Mouse (Mus musculus) c-Kit-positive CD71-positive TER-119-positive erythroid progenitor cells, embryonic 14.5 days (primary cell): ENCODE data around the gene Myt1.

ENCODE experiments used
- DNase-seq: peaks from one replicate; pipeline ENCODE4 v3.0.0-alpha.2; 2013; ENCODE audit warnings: low spot score

Gene Myt1

DNA sequence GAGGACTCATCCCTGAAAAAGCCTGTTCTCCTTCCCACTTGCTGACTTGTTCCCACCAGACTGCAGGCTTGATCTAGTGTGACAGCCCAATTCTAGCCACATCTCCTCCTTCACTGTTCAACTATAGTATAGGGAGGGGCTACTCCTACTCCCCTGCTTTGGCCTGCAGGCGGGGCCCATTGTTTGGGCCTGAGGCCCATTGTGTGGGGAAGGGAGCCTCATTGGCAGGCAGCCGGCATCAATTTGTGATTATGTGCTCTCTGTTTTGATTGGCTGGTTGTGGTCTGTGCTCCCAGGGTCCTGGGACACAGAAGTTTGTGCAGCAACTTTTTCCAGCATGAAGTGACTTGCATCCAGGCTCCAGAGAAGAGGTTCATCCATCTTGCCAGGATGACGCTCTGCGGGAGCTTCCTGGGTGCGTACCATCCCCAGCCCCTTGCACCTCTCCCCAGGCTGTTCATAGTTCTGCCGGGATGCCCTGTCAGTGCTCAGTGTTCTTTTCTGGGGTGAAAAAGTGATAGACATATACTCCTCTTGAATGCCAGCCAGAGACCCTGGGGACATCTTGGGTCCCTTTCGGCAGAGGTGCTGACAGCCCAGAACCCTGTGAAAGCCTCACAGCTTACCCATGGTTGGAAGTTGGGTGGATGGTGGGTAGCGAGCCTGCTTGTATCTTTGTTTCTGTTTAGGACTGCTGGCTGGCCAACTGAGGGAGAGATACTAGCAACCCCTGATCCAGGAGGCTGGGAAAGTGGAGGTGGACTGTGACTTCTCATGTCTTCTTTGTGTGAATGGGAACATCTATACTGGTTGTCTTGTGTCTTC is at the start of gene Myt1:
Myt1 (plus strand) TSS at position 327 of the 825 bp plus-strand sequence.
- no peak for DNase-seq

DNA sequence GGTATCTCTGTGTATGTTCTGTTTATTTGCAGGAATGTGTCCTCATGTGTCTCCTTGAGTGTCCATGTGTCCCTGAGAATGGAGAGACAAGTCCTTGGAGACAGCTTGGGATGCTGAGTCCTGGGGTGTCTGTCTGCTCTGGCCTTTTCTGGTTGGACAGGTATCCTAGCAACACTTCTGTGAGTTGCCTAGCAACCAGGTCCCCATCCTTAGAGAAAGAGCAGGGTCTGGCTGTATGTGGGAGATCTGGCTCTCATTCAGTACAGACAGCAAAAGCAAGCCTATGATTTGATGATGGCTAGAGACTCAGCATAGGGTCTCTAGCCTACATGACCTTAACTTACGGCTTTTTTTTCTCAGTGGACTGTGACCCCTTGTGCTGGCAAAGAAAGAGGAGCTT is 49.4 kb upstream of the Myt1 start:
- no peak for DNase-seq

DNA sequence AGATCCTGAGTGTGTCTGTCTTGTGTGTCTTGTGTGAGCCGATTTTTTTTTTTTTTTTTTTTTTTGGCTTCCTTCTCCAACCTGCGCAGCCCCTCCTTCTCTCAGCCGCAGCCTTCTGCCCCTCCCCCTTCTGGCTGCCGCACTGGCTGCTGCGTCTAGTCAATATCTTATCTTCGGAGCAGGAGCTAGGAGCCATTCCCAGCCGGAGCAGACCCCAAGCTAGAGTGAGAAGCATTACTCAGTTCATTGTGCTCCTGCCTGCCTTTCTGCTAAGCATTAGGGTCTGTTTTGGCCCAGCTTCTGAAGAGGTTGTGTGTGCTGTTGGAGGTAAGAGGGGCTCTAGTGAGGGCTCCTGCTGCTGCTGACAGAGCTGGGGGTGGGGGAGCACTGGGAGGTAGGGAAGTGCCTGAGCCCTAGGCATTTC is 48.2 kb upstream of the Myt1 start, which contains the start of gene Oprl1:
Oprl1 (plus strand) TSS at position 114 of the 424 bp plus-strand sequence.
- DNase-seq: no peak

DNA sequence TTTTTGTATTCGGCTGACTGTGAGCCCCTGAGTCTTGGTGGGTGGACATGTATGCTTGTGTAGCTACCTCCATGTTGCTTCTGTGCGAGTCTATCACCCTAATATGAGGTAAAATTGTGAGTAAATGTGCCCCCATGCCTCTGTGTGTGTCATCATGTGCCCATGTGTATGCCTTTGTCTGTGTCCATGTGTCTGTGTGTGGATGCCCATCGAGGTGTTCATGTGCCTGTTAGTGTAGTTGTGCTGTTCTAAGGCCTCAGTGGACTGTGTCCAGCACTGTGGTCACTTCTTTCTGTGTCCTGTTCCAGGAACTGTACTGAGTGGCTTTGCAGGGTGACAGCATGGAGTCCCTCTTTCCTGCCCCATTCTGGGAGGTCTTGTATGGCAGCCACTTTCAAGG is 47.8 kb upstream of the Myt1 start:
- DNase-seq: no peak

DNA sequence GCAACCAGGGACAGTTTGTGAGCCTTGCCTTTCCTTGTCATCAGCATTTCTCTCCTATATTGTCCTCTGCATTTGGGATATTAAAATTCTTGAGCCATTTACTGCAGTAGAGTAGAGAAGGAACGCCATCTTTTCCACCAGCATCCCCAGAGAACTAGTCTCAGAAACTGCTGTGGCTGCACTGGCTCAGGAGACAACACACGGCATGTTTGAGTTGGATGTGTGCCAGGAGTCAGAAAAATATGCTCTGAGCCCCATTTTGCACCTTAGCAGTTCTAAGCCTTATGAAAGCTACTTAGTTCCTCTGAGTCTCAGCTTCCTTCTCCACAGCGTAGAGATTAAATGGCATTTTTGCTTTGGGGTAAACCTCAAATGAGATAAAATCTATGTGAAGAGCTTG is 46.1 kb upstream of the Myt1 start:
- no peak for DNase-seq

DNA sequence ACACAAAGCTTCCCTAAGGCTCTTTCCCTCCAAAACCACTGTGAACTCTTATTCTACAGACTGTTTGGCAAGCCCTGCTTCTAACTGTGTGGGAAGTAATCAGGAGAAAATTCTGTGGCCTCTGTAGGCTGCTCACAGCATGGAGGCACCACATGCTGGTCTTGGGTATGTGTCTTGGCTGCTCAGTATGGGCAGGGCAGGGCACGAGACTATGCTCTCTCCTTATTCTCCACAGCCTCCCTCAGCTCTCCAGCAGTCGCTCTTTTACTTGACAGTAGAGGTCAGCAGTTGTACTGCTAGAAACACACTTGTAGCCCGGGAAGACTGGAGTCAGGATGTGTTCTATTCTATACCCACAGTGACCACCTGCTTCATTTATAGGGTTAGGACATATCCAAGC is 43.1 kb upstream of the Myt1 start:
- DNase-seq: no peak

DNA sequence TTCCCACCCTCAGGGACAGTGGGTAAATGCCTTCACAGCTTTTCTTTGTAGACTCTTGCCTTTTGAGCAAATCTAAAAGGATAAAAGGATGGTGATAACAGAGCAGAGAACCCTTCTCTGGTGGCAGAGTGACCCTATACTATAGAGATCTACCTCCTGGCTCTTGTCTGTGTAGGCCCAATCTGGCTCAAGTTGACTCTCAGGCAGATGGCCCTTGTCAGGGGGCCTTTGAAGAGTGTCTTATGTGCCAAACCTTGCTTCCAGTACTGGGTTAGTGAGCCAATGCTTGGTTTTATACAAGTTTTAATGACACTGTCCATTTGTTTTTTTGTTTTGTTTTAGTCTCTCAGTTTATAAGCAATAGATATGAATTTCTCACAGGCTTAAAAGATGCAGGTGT is 41.9 kb upstream of the Myt1 start:
- no peak for DNase-seq

DNA sequence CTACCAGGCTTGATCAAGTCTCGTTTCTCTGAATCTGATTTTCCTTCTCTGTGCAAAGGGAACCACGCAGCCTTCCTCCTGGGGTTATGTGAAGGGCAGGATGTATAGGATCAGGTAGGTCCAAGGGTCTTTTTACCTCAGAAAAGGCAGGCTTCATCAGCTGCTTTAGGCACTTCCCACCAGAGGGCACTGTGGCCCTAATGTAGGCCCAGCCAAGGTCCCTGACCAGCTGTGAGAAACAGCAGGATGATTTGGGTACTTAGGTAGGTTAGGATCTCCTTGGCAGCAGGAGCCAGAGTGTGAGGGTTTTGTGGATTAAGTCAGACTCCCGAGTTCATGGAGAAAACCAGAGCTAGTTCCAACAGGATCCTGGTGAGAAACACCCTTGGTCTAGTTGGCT is 40.9 kb upstream of the Myt1 start:
- DNase-seq: peak; percentile 6

DNA sequence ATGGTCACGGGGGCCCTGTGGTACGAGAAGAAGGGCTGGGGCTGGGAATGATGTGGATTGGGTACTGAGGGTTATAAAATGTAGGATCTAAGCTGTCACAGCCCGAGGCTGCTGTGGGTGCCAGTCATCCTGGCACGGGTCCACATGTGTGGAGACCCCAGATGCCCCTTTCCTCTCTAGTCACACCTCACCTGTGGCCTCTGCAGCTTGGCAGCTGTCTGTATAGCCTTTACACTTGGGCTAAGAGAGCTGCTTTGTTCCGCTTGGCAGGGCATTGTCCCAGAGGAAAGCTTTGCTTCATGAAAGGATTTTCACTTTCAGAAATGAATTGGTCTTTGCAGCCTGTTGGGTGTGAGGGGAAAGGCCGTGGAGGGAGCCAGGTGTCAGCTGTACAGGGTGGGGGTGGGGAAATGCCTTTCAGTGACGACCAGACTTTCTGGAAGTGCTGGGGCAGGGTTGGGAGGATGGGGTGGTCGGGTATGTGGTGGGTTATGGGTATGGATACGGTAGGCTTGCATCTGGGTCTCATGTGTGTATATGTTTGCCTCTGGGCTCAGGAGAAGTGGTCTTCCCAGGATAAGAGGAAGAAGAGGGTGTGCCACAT is 35.4 kb upstream of the Myt1 start:
- no peak for DNase-seq

DNA sequence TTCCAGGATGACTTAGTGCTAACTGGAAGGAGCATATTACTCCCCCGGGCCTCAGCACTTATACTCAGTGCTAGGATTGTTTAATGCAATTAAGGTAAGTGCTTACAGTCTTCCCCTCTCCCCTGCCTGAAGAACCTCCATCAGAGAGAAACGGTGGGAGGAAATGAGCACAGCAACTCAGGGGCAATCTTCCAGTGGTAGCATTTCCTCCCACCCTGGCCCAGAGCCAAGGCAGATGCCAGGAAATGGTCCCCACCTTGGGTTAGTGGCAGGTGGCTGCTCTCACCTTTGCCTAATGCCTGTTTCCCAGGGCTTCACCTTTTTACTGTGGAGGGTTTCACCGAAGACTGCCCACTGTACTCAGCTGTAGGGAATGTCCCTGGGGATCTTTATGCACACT is 33.1 kb upstream of the Myt1 start:
- DNase-seq: no peak

DNA sequence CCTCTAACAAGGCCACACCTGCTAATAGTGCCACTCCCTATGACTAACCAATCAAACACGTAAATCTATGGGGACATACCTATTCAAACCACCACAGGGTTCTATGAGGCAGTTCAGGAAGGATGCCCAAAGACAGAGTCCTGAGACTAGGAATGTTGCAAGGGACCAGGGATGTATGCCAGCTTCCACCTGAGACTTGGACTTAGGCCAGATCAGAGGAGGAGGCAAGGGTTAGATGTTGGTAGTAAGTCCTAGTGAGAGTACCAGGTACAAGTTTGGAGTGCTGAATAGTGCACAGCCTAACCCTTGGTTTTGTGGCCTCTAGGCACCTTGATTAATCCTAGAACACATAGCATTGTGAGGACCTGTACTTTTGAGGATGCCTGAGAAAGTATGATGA is 10.5 kb upstream of the Myt1 start:
- no peak for DNase-seq

DNA sequence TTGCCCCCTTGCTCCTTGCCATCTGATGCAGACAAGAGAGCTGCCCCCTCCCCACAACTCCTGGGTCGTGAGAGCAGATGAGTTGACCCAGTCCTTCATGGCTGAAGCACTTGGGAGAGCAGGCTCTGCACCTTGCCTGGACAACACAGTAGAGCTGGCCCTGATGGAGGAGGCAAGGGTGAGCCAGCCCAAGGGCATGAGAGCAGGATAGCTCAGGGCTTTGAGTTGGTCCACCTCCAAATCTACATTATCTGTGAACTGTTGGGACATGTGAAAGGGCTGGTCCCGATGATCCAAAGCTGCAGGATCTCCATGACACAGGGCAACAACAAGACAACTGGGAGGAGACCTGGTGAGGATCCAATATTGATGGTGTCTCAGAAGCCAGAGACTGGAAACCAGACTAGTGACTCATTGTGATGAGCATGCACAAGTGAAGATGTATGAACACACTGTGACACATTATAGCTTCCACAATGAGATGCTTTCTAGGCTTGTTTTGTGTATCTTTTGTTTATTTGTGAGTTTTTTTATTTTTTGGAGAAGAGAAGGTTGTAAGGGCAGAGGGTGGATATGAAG is 4.9 kb upstream of the Myt1 start:
- no peak for DNase-seq

DNA sequence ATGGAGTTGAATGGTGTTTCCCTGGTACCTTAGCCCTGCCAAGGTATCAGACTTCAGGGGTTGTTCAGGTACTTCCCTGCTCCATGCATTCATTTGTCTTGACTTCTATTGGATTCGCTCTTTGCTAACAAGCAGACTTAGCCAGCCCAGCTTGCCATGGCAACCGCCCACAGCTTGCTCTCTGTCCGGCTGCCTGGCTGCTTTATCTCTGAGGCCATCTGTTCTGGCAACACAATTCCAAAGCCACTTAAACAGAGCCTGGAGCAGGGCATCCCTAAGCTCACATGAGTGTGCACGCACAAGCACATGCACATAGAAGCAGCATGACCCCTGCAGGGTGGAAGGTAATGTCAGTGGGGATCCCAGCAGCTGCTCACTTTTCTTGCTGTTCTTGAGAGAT is 4.1 kb upstream of the Myt1 start:
- DNase-seq: no peak

DNA sequence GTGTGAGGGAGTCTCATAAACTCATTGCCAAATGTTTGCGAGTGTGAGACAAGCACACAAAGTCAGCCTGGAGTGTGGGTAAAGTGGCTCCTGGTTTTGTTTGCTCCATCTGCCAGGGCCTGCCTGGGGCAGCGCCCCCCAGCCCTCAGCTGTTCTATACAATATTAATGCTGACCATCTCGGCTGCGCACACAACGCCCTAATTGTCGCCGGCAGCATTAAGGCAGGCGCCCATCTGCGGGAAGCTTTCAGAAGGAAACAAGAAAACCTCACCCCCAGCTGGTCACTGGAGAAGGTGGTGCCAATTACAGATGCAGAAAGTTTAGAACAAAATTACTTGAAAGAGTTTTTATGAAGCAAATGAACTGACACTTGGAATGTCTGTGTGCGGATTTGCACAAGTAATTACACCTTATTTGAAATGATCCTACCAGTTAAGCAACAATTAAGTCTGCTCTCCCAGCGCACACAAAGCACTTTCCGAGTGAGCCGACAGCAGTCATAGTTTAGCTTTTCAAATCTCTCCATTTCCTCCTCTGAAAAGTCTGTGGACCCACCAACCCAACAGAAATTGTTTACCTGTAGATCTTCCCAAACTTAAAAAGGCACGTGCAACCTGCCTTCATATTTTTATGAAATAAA is 875 bp downstream of the Myt1 start:
- DNase-seq: no peak

DNA sequence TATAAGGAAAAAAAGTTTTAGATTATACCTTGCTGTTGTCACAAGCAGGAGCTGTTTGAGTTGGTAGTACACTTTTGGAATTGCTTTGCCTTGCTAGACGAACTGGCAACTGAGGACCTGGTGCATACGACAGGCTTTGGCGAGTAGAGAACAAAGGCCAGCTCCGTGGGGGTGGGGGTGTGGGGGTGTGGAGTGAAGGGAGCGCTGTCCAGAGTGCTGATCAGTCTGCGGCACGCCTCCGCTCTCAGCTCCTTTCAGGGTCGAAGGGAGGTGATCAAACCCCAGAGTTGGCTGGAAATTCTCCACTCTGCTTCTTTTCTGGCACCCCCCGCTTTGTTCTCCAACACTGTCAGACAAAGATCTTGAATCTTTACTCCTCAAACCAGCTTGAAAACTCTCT is 1.5 kb downstream of the Myt1 start:
- no peak for DNase-seq

DNA sequence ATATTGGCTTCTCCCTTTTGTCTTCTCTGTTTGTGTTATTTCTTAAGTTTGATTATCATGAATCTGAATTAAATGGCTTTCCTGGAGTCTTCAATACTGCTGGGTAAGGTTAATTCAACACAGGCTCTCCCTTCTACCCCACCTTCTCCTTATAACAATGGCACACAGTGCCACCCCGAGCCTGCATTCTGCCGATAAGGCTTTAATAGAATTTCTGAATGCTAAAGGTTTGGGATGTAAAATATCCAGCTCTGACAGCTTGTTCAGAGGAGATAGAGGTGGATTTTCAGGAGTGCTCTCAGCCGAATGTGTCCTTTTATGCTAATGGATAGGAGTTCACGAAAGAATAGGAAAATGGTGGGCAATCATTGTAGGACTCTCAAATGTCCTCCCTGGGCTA is 2.1 kb downstream of the Myt1 start:
- DNase-seq: no peak

DNA sequence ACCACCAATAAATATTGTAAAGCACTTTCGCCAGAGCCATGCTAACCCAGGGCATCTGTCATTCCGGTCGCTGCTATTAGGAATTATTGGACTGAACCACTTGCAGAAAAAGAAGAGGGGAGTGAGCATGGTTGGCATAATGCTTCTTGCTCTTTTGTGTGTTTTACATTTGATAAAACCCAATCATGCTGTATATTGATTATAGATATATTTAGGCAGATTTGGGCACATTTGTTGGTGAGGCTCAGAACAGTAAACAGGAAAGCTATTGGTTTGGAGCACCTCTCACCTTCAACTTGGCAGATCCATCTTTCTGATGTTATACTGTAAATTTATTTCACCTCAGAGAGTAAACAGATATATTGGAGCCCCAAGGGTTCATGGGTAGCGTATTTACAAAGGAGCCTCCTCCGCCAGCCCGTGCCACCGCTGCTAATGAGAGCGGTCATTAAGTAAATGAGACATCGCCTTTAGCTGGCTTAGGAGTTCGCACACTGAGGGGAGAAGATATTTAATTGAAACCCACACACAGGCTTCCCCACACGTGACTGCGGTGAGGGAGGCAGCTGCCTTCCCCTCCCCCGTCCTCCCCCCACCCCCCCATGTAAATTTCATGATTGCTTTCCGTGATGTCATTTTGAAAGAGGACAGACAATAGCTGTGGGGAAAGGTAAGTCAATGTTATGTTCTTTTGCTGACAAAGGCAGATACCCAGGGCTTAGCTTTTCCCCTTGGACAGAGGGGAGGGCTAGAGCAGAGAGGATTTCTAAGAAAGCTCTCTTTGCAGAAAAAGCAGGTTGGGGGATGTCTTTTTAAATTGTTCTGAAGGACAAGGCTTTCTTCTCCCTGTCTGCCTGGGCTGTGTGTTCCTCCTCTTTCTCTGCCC is 3.8 kb downstream of the Myt1 start:
- no peak for DNase-seq

DNA sequence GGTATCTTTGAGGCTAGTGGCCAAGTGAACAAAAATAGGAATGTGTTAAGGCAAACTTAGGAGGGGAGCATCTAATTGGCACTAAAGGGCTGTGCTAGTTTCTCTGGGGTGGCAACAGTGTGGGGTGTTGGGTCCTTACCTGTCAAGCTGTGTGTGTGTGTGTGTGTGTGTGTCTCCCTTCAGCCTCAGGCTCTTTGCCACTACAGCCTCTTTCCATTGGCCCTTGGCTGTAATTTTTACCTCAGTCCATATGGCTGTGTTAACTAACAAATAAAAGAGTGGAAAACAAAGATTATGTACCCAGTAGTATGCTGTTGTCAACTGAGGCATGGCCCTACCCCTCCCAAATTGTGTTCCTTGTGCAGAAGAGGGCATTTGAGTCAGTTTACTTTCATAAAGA is 5.3 kb downstream of the Myt1 start:
- no peak for DNase-seq

DNA sequence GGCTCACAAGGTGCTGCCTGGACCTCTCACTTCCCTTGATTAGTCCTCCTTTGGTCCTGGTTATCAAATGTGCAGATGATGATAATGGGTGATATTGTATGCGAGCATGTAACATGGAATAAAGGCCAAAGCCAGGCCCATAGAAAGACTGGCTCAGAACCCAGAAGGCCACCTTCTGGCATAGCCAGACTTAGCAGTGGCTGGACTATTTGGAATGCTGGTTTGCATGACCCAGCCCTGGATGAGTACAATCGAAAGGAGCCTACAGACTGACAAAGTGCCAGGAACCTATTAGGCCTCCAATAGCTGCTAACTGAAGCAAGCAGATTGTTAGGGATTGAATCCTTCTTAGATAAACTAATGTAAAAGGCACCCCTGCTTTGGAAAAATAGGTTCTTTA is 6.3 kb downstream of the Myt1 start:
- DNase-seq: no peak

DNA sequence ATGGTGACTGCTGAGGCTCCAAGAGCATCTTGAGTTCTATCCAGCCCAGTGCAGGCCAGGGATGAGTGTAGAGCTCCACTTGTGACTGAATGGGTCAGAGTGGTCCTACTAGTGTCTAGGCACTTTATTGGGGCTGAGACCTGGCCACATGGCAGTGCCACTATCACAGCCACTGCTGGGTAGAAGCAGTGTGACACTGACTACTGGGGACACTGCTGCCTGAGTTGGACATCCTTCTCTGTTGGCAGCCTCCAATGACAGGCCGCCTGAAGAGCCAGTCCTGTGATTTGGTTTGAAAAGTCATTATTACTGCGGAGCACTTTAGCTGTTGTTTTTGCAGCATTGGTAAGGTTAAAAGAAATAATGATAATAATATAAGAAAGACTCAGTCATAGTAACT is 10.1 kb downstream of the Myt1 start:
- no peak for DNase-seq

DNA sequence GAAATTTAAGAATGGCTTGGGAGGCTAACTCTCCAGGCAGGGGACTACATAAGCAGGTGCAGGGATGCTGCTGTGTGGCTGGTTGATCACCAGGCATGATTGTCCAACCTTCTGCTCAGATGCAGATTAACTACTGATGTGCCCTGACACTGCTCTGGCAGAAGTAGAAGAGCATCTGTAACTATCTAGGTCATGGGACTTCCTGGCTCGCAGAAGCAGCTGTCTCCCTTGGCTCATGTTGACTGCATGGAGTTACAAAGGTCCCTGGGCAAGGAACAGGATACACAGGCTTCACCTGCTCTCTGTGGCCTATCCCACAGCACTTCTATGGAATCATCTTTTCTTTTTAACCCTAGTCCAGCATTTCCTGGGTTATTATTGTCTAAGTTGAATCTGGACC is 12.7 kb downstream of the Myt1 start:
- no peak for DNase-seq

DNA sequence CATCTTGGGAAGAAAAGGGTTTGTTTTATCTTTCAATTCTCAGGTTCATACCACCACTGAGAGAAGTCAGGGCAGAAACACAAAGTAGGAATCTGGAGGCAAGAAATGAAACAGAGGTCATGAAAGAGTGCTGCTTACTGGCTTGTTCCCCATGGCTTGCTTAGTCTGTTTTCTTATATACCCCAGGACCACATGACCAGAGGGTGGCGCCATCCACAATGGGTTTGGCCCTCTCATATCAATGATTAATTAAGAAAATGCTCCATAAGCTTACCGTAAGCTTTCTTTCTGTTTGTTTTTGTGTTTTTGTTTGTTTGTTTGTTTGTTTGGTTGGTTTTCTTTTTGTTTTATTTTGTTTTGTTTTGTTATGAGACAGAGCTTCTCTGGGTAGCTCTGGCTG is 14.6 kb downstream of the Myt1 start:
- peak; percentile 24 for DNase-seq
